Mouse (Mus musculus): ENCODE measurements around the gene Hinfp. TPM values are rescaled to one million over a fixed set of nuclear protein-coding genes. Genes with fewer than 3 reads are reported as not detected.
A peak's percentile ranks its signal among the peaks of the same experiment; 100 is the strongest.

Gene Hinfp
- polyA plus RNA-seq, 1 experiment from 2014 or later: 15.3 TPM

DNA sequence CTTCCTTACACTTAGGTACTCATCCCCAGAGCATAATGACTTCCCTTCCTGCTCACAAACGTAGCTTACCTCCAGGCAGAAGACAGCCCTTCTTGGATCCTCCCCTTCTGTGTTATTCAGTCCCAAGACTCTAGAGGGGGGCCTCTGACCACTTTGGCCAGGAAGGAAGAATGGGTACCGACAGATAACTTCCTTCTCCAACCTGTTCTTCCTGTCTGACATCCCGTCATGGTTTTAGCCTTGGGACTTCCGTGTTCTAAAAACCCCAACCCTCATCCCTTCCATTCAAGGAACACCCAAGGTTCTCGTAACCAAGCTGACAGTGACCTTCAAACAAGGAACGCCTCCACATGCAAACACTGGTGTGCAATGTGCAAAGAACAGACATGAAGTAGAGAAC, 37.0 kb downstream of the Hinfp start, which contains the start of gene Nlrx1:
Gene Nlrx1 (minus strand): TSS at position 168 of the 400 bp plus-strand sequence.
- H3K4me2 ChIP-seq: peak within 1 kb of the TSS; percentile 88
- H3K4me1 ChIP-seq (ENCODE audit: control insufficient read depth, insufficient read depth, low read length): peaks cover 9% of the 10 kb centered on the region
- no peaks in the 10 kb centered on the region for H3K36me3 ChIP-seq (ENCODE audit: control insufficient read depth, insufficient read depth, low read length)
- H3K27me3 ChIP-seq (ENCODE audit: control insufficient read depth, insufficient read depth, low read length): peaks cover 2% of the 10 kb centered on the region; the same call in 1 of the 2 replicates
- ATAC-seq (replicated peaks; ENCODE audit: insufficient number of reproducible peaks, low FRiP score, low TSS enrichment): no peak; the same call in 1 of the 2 replicates
- peak within 1 kb of the TSS; percentile 88 for H3K9ac ChIP-seq (ENCODE audit: low read depth, low read length)
- no peaks in the 10 kb centered on the region for H3K9me3 ChIP-seq (replicated peaks; ENCODE audit: control insufficient read depth, low read length)
- WGBS (ENCODE audit: insufficient replicate concordance): 74% methylated on average over 6 of the region's 6 CpGs
- peak within 1 kb of the TSS; percentile 71 for H3K27ac ChIP-seq (ENCODE audit: low read depth, low read length)
- peak within 1 kb of the TSS; percentile 53 for H3K4me3 ChIP-seq (ENCODE audit: low read depth, low read length)

DNA sequence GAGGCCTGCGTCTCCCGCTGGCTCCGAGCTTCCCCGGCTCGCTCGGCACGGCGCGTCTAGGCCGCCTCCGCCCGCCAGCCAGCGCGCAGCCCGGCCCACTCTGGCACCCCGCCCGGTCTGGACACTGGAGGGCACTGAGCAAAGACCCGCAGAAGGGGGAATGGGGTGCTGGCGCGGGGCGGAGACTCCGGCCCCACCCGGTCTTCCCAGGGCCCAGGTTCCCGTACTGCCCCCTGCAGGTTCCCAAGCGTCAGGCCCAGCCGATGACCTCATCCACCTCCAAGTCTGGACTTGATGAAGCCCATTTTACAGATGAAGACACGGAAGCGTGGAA, 37.5 kb downstream of the Hinfp start:
- Histone ChIP-seq H3K27me3 (ENCODE audit: control insufficient read depth, insufficient read depth, low read length) (peaks cover 2% of the 10 kb centered on the region; the same call in 1 of the 2 replicates), H3K9me3 (replicated peaks; ENCODE audit: control insufficient read depth, low read length) (no peaks in the 10 kb centered on the region), H3K9ac (ENCODE audit: low read depth, low read length) (peak overlapping the region; percentile 88), H3K4me1 (ENCODE audit: control insufficient read depth, insufficient read depth, low read length) (peaks cover 9% of the 10 kb centered on the region), H3K4me3 (ENCODE audit: low read depth, low read length) (peak overlapping the region; percentile 53), H3K36me3 (ENCODE audit: control insufficient read depth, insufficient read depth, low read length) (no peaks in the 10 kb centered on the region), H3K4me2 (peak overlapping the region; percentile 88), H3K27ac (ENCODE audit: low read depth, low read length) (peak overlapping the region; percentile 71)
- peak; percentile 87 for ATAC-seq (replicated peaks; ENCODE audit: insufficient number of reproducible peaks, low FRiP score, low TSS enrichment)
- WGBS (ENCODE audit: insufficient replicate concordance): 5% methylated on average over 28 of the region's 28 CpGs

GRCm38 (mm10) chr9:44267319-44268026, 38.0 kb downstream of the Hinfp start:
- Histone ChIP-seq H3K9ac (ENCODE audit: low read depth, low read length) (peak overlapping the region; percentile 88), H3K4me1 (ENCODE audit: control insufficient read depth, insufficient read depth, low read length) (peaks cover 9% of the 10 kb centered on the region), H3K9me3 (replicated peaks; ENCODE audit: control insufficient read depth, low read length) (no peaks in the 10 kb centered on the region), H3K4me3 (ENCODE audit: low read depth, low read length) (peak overlapping the region; percentile 53), H3K27me3 (ENCODE audit: control insufficient read depth, insufficient read depth, low read length) (peaks cover 2% of the 10 kb centered on the region; the same call in 1 of the 2 replicates), H3K36me3 (ENCODE audit: control insufficient read depth, insufficient read depth, low read length) (no peaks in the 10 kb centered on the region), H3K27ac (ENCODE audit: low read depth, low read length) (peak overlapping the region; percentile 71), H3K4me2 (peak overlapping the region; percentile 88)
- 8% methylated on average over 23 of the region's 23 CpGs for WGBS (ENCODE audit: insufficient replicate concordance)
- peak; percentile 48; the same call in 1 of the 2 replicates for ATAC-seq (replicated peaks; ENCODE audit: insufficient number of reproducible peaks, low FRiP score, low TSS enrichment)

GRCm38 (mm10) chr9:44266478-44267226, 38.8 kb downstream of the Hinfp start:
- Histone ChIP-seq H3K27ac (ENCODE audit: low read depth, low read length) (no peak overlapping the region), H3K27me3 (ENCODE audit: control insufficient read depth, insufficient read depth, low read length) (peaks cover 2% of the 10 kb centered on the region; the same call in 1 of the 2 replicates), H3K9ac (ENCODE audit: low read depth, low read length) (no peak overlapping the region), H3K36me3 (ENCODE audit: control insufficient read depth, insufficient read depth, low read length) (no peaks in the 10 kb centered on the region), H3K4me1 (ENCODE audit: control insufficient read depth, insufficient read depth, low read length) (peaks cover 9% of the 10 kb centered on the region), H3K4me3 (ENCODE audit: low read depth, low read length) (no peak overlapping the region; the same call in 1 of the 2 replicates), H3K9me3 (replicated peaks; ENCODE audit: control insufficient read depth, low read length) (no peaks in the 10 kb centered on the region), H3K4me2 (peak overlapping the region; percentile 88)
- WGBS (ENCODE audit: insufficient replicate concordance): 62% methylated on average over 8 of the region's 8 CpGs
- no peak for ATAC-seq (replicated peaks; ENCODE audit: insufficient number of reproducible peaks, low FRiP score, low TSS enrichment)

- Histone ChIP-seq H3K9me3 (replicated peaks; ENCODE audit: control insufficient read depth, low read length) (no peaks in the 10 kb centered on the region), H3K4me3 (ENCODE audit: low read depth, low read length) (no peak overlapping the region), H3K9ac (ENCODE audit: low read depth, low read length) (no peak overlapping the region), H3K36me3 (ENCODE audit: control insufficient read depth, insufficient read depth, low read length) (no peaks in the 10 kb centered on the region), H3K27me3 (ENCODE audit: control insufficient read depth, insufficient read depth, low read length) (peaks cover 2% of the 10 kb centered on the region; the same call in 1 of the 2 replicates), H3K27ac (ENCODE audit: low read depth, low read length) (no peak overlapping the region), H3K4me1 (ENCODE audit: control insufficient read depth, insufficient read depth, low read length) (no peaks in the 10 kb centered on the region), H3K4me2 (no peak overlapping the region)
- ATAC-seq (replicated peaks; ENCODE audit: insufficient number of reproducible peaks, low FRiP score, low TSS enrichment): no peak
- 79% methylated on average over 14 of the region's 14 CpGs for WGBS (ENCODE audit: insufficient replicate concordance)
These were observed 44.1 kb downstream of the Hinfp start for GRCm38 (mm10) chr9:44261388-44261787.

DNA sequence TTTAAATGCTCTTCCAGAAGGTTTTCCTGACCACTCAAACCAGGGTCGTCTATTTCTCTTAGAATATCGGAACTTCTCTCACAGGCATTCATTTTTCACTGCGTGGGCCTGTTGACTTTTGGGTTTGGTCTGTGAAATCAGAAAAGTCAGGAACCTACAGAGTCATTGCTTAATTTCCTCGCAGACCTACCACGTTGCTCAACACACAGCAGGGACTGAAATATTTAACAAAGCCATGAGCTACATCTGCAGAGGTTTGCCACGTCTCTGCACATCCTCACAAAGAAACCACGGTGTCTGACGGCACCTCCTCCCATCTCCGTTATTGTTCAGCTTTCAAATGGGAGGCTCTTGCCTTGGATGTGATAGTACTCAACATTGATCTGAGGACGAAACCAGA, 46.5 kb downstream of the Hinfp start:
- H3K36me3 ChIP-seq (ENCODE audit: control insufficient read depth, insufficient read depth, low read length): no peaks in the 10 kb centered on the region
- no peaks in the 10 kb centered on the region for H3K9me3 ChIP-seq (replicated peaks; ENCODE audit: control insufficient read depth, low read length)
- no peaks in the 10 kb centered on the region for H3K27me3 ChIP-seq (ENCODE audit: control insufficient read depth, insufficient read depth, low read length)
- no peak overlapping the region for H3K4me2 ChIP-seq
- no peak overlapping the region for H3K27ac ChIP-seq (ENCODE audit: low read depth, low read length)
- no peak overlapping the region for H3K4me3 ChIP-seq (ENCODE audit: low read depth, low read length)
- H3K4me1 ChIP-seq (ENCODE audit: control insufficient read depth, insufficient read depth, low read length): peaks cover 4% of the 10 kb centered on the region; the same call in 1 of the 2 replicates
- no peak for ATAC-seq (replicated peaks; ENCODE audit: insufficient number of reproducible peaks, low FRiP score, low TSS enrichment)
- H3K9ac ChIP-seq (ENCODE audit: low read depth, low read length): no peak overlapping the region
- WGBS (ENCODE audit: insufficient replicate concordance): 79% methylated on average over 10 of the region's 10 CpGs

DNA sequence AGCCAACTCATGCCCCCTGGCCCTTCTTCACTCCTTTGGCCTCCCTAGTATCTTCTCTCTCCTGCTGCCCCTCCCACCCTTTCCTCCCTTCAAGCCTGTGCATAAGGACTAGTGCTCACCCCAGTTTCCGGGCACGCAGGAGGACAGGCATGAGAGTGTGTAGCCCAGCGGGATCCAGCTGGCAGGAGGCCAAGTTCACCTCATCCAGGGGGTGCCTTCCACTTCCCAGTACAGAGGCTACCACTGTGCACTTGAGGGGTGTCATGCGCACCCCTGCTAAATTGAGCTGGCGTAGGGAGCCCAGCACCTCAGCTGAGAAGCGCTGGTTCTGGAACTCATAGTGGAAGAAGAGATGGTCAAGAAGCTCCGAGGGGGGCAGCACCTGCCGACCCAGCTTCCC, 49.3 kb downstream of the Hinfp start:
- no peak overlapping the region for H3K4me3 ChIP-seq (ENCODE audit: low read depth, low read length)

DNA sequence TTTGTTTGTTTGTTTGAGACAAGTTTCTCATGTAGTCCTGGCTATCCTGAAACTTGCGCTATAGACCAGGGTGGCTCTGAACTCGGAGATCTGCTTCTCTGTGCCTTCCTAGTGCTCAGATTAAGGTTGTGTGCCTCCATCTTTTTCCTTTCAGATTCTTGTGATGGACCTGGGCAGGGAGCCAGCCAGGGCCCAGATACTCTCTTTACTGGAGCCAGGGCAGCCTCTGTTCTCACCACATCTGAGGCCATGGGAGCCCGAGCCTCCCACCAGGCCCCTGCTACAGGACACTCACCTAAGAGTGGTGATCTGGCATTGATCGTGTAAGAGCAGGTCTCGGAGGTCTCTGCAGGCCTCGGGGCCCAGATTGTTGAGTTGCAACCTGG, 50.3 kb downstream of the Hinfp start:
- H3K27me3 ChIP-seq (ENCODE audit: control insufficient read depth, insufficient read depth, low read length): 0 out of 2 replicates have a peak, but pooled peaks cover 4% of the 10 kb centered on the region
- no peak overlapping the region for H3K4me3 ChIP-seq (ENCODE audit: low read depth, low read length)
- no peak overlapping the region for H3K4me2 ChIP-seq
- H3K9ac ChIP-seq (ENCODE audit: low read depth, low read length): no peak overlapping the region
- no peak for ATAC-seq (replicated peaks; ENCODE audit: insufficient number of reproducible peaks, low FRiP score, low TSS enrichment)
- H3K4me1 ChIP-seq (ENCODE audit: control insufficient read depth, insufficient read depth, low read length): peaks cover 4% of the 10 kb centered on the region; the same call in 1 of the 2 replicates
- 57% methylated on average over 6 of the region's 6 CpGs for WGBS (ENCODE audit: insufficient replicate concordance)
- no peaks in the 10 kb centered on the region for H3K36me3 ChIP-seq (ENCODE audit: control insufficient read depth, insufficient read depth, low read length)
- H3K27ac ChIP-seq (ENCODE audit: low read depth, low read length): no peak overlapping the region
- H3K9me3 ChIP-seq (replicated peaks; ENCODE audit: control insufficient read depth, low read length): no peaks in the 10 kb centered on the region

More for the DNA sequence above, 49.3 kb downstream of the Hinfp start:
- Histone ChIP-seq H3K9me3 (replicated peaks; ENCODE audit: control insufficient read depth, low read length) (no peaks in the 10 kb centered on the region), H3K27me3 (ENCODE audit: control insufficient read depth, insufficient read depth, low read length) (0 out of 2 replicates have a peak, but pooled peaks cover 2% of the 10 kb centered on the region), H3K27ac (ENCODE audit: low read depth, low read length) (no peak overlapping the region), H3K4me1 (ENCODE audit: control insufficient read depth, insufficient read depth, low read length) (peaks cover 4% of the 10 kb centered on the region; the same call in 1 of the 2 replicates), H3K4me2 (no peak overlapping the region), H3K9ac (ENCODE audit: low read depth, low read length) (no peak overlapping the region), H3K36me3 (ENCODE audit: control insufficient read depth, insufficient read depth, low read length) (no peaks in the 10 kb centered on the region)
- ATAC-seq (replicated peaks; ENCODE audit: insufficient number of reproducible peaks, low FRiP score, low TSS enrichment): peak; percentile 57; the same call in 1 of the 2 replicates
- 81% methylated on average over 8 of the region's 8 CpGs for WGBS (ENCODE audit: insufficient replicate concordance)
